Mouse (Mus musculus) CH12.LX (cell line): ENCODE measurements around the gene Gipr.

Experiments
- CHD1 ChIP-seq: IDR thresholded peaks from 2 replicates; pipeline ENCODE4 v1.6.1; 2012; ENCODE audit warnings: low read depth, low read length, improper control_type of control experiment, inconsistent platforms
- CTCF ChIP-seq, 2 experiments: IDR thresholded peaks in 1 of 2; conservative IDR thresholded peaks in 1 of 2; 2 replicates each; pipeline ENCODE4 v1.5.1; 2011 to 2012; ENCODE audit warnings: low read depth in 2 of 2, low read length in 2 of 2, improper control_type of control experiment in 1 of 2, inconsistent platforms in 1 of 2, mild to moderate bottlenecking in 1 of 2, moderate library complexity in 1 of 2
- EP300 ChIP-seq: IDR thresholded peaks from 2 replicates; pipeline ENCODE4 v1.6.1; 2011; ENCODE audit warnings: low read length, improper control_type of control experiment
- IRF4 ChIP-seq: IDR thresholded peaks from 2 replicates; pipeline ENCODE4 v1.6.1; 2014; ENCODE audit warnings: low read depth, mild to moderate bottlenecking, inconsistent platforms, low read length, improper control_type of control experiment
- JUN ChIP-seq: IDR thresholded peaks from 2 replicates; pipeline ENCODE4 v1.6.1; 2011; ENCODE audit warnings: low read depth, mild to moderate bottlenecking, low read length, improper control_type of control experiment, moderate library complexity; ENCODE audit not compliant: insufficient read depth
- MXI1 ChIP-seq: IDR thresholded peaks from 2 replicates; pipeline ENCODE4 v1.6.1; 2011; ENCODE audit warnings: mild to moderate bottlenecking, low read depth, low read length, improper control_type of control experiment
- POLR2A ChIP-seq: IDR thresholded peaks from 2 replicates; pipeline ENCODE4 v1.6.1; 2011; ENCODE audit warnings: low read depth, mild to moderate bottlenecking, improper control_type of control experiment, low read length
- POLR2AphosphoS2 ChIP-seq: IDR thresholded peaks from 2 replicates; pipeline ENCODE4 v1.6.1; 2011; ENCODE audit warnings: low read depth, low read length, improper control_type of control experiment

- peak; percentile 98 for TF ChIP-seq POLR2A
- no peak for TF ChIP-seq CTCF (conservative IDR thresholded peaks at IDR 0.05 in 1 of 2, IDR thresholded peaks at IDR 0.05 in 1 of 2; ENCODE audit: low read depth in 2 of 2, low read length in 2 of 2)
- TF ChIP-seq CHD1, result no peak
- no peak for TF ChIP-seq JUN
- TF ChIP-seq MXI1, result peak; percentile 70; the same call in 1 of the 2 replicates
- TF ChIP-seq POLR2AphosphoS2, result peak; percentile 66; the same call in 1 of the 2 replicates
- TF ChIP-seq IRF4, result peak; percentile 39; the same call in 1 of the 2 replicates
- TF ChIP-seq EP300, result no peak
Observed at GRCm38 (mm10) chr7:19119631-19120429, 46.1 kb downstream of the Gipr start, which contains the start of gene Fbxo46.
